Mouse (Mus musculus): ENCODE results near the gene Mmp14. TPM values are rescaled to one million over a fixed set of nuclear protein-coding genes. Genes with fewer than 3 reads are reported as not detected.

Gene Mmp14
- polyA plus RNA-seq, 1 experiment from 2014 or later: 69.5 TPM

- Histone ChIP-seq H3K27ac (replicated peaks) (peak overlapping the region; percentile 98), H3K27me3 (replicated peaks; ENCODE audit: low read depth, poor library complexity, severe bottlenecking) (peaks cover 29% of the 10 kb centered on the region), H3K9me3 (no peaks in the 10 kb centered on the region), H3K4me1 (peaks cover 65% of the 10 kb centered on the region), H3K4me3 (peak overlapping the region; percentile 88), H3K36me3 (replicated peaks) (peaks cover 41% of the 10 kb centered on the region)
- peak; percentile 73 for DNase-seq (ENCODE audit: low spot score)
- 2% methylated on average over 54 of the region's 54 CpGs for WGBS
Measured at GRCm38 (mm10) chr14:54432078-54432836, 845 bp downstream of the Mmp14 start.

GRCm38 (mm10) chr14:54432837-54433830 is 1.7 kb downstream of the Mmp14 start:
- Histone ChIP-seq H3K4me1 (peaks cover 59% of the 10 kb centered on the region), H3K36me3 (replicated peaks) (peaks cover 49% of the 10 kb centered on the region), H3K9me3 (no peaks in the 10 kb centered on the region), H3K27ac (replicated peaks) (peak overlapping the region; percentile 98), H3K27me3 (replicated peaks; ENCODE audit: low read depth, poor library complexity, severe bottlenecking) (peaks cover 29% of the 10 kb centered on the region), H3K4me3 (peak overlapping the region; percentile 88)
- DNase-seq (ENCODE audit: low spot score): peak; percentile 34
- 42% methylated on average over 17 of the region's 17 CpGs for WGBS

- Histone ChIP-seq H3K4me3 (peak overlapping the region; percentile 88), H3K36me3 (replicated peaks) (peaks cover 49% of the 10 kb centered on the region), H3K9me3 (no peaks in the 10 kb centered on the region), H3K27ac (replicated peaks) (peak overlapping the region; percentile 98; the same call in 1 of the 2 replicates), H3K4me1 (peaks cover 59% of the 10 kb centered on the region), H3K27me3 (replicated peaks; ENCODE audit: low read depth, poor library complexity, severe bottlenecking) (peaks cover 29% of the 10 kb centered on the region)
- 68% methylated on average over 12 of the region's 12 CpGs for WGBS
- DNase-seq (ENCODE audit: low spot score): no peak
Measured at GRCm38 (mm10) chr14:54433941-54434531, 2.6 kb downstream of the Mmp14 start.

- Histone ChIP-seq H3K36me3 (replicated peaks) (peaks cover 53% of the 10 kb centered on the region), H3K27me3 (replicated peaks; ENCODE audit: low read depth, poor library complexity, severe bottlenecking) (peaks cover 25% of the 10 kb centered on the region), H3K27ac (replicated peaks) (no peak overlapping the region), H3K9me3 (no peaks in the 10 kb centered on the region), H3K4me1 (peaks cover 58% of the 10 kb centered on the region), H3K4me3 (no peak overlapping the region)
- WGBS: 87% methylated on average over 11 of the region's 11 CpGs
- no peak for DNase-seq (ENCODE audit: low spot score)
Measured at GRCm38 (mm10) chr14:54435194-54435918, 3.9 kb downstream of the Mmp14 start.

GRCm38 (mm10) chr14:54439155-54439554 is 7.7 kb downstream of the Mmp14 start:
- Histone ChIP-seq H3K4me1 (peaks cover 54% of the 10 kb centered on the region), H3K36me3 (replicated peaks) (peaks cover 68% of the 10 kb centered on the region), H3K4me3 (no peak overlapping the region), H3K27ac (replicated peaks) (no peak overlapping the region), H3K9me3 (no peaks in the 10 kb centered on the region), H3K27me3 (replicated peaks; ENCODE audit: low read depth, poor library complexity, severe bottlenecking) (no peaks in the 10 kb centered on the region)
- 87% methylated on average over 12 of the region's 12 CpGs for WGBS
- DNase-seq (ENCODE audit: low spot score): no peak

- 69% methylated on average over 7 of the region's 7 CpGs for whole genome bisulfite sequencing
- Histone ChIP-seq H3K27ac (replicated peaks) (no peak overlapping the region; the same call in 1 of the 2 replicates), H3K4me1 (peaks cover 52% of the 10 kb centered on the region), H3K36me3 (replicated peaks) (peaks cover 68% of the 10 kb centered on the region), H3K4me3 (no peak overlapping the region), H3K9me3 (no peaks in the 10 kb centered on the region), H3K27me3 (replicated peaks; ENCODE audit: low read depth, poor library complexity, severe bottlenecking) (0 out of 2 replicates have a peak, but pooled peaks cover 3% of the 10 kb centered on the region)
- DNase-seq (ENCODE audit: low spot score): no peak
Measured at GRCm38 (mm10) chr14:54439610-54440009, 8.2 kb downstream of the Mmp14 start.

- H3K27me3 ChIP-seq (replicated peaks; ENCODE audit: low read depth, poor library complexity, severe bottlenecking): peaks cover 9% of the 10 kb centered on the region; the same call in 1 of the 2 replicates
- H3K4me1 ChIP-seq: peaks cover 47% of the 10 kb centered on the region
- 92% methylated on average over 14 of the region's 14 CpGs for WGBS
- no peak for DNase-seq (ENCODE audit: low spot score)
- H3K4me3 ChIP-seq: no peak overlapping the region
- no peak overlapping the region for H3K27ac ChIP-seq (replicated peaks)
- no peaks in the 10 kb centered on the region for H3K9me3 ChIP-seq
- H3K36me3 ChIP-seq (replicated peaks): peaks cover 63% of the 10 kb centered on the region
Measured at GRCm38 (mm10) chr14:54440538-54440937, 9.1 kb downstream of the Mmp14 start.

GRCm38 (mm10) chr14:54441365-54441764 is 10.0 kb downstream of the Mmp14 start:
- DNase-seq (ENCODE audit: low spot score): no peak
- Histone ChIP-seq H3K27ac (replicated peaks) (0 out of 2 replicates have a peak overlapping the region, but pooled peaks have one; percentile 19), H3K4me3 (no peak overlapping the region), H3K36me3 (replicated peaks) (peaks cover 55% of the 10 kb centered on the region), H3K27me3 (replicated peaks; ENCODE audit: low read depth, poor library complexity, severe bottlenecking) (peaks cover 16% of the 10 kb centered on the region; the same call in 1 of the 2 replicates), H3K4me1 (peaks cover 47% of the 10 kb centered on the region), H3K9me3 (no peaks in the 10 kb centered on the region)
- WGBS: 74% methylated on average over 4 of the region's 4 CpGs

- 88% methylated on average over 3 of the region's 3 CpGs for WGBS
- no peak for DNase-seq (ENCODE audit: low spot score)
- 0 out of 2 replicates have a peak overlapping the region, but pooled peaks have one; percentile 82 for H3K27ac ChIP-seq (replicated peaks)
- peaks cover 43% of the 10 kb centered on the region for H3K36me3 ChIP-seq (replicated peaks)
- no peaks in the 10 kb centered on the region for H3K9me3 ChIP-seq
- no peak overlapping the region; the same call in 1 of the 2 replicates for H3K4me3 ChIP-seq
- peaks cover 47% of the 10 kb centered on the region for H3K4me1 ChIP-seq
- peaks cover 16% of the 10 kb centered on the region; the same call in 1 of the 2 replicates for H3K27me3 ChIP-seq (replicated peaks; ENCODE audit: low read depth, poor library complexity, severe bottlenecking)
Measured at GRCm38 (mm10) chr14:54442548-54442947, 11.1 kb downstream of the Mmp14 start.

- peak overlapping the region; percentile 30 for H3K4me3 ChIP-seq
- peaks cover 16% of the 10 kb centered on the region; the same call in 1 of the 2 replicates for H3K27me3 ChIP-seq (replicated peaks; ENCODE audit: low read depth, poor library complexity, severe bottlenecking)
- H3K36me3 ChIP-seq (replicated peaks): peaks cover 36% of the 10 kb centered on the region
- H3K27ac ChIP-seq (replicated peaks): peak overlapping the region; percentile 82
- peaks cover 47% of the 10 kb centered on the region for H3K4me1 ChIP-seq
- peak; percentile 74 for DNase-seq (ENCODE audit: low spot score)
- 14% methylated on average over 3 of the region's 3 CpGs for WGBS
- H3K9me3 ChIP-seq: no peaks in the 10 kb centered on the region
Measured at GRCm38 (mm10) chr14:54443196-54443595, 11.8 kb downstream of the Mmp14 start.

GRCm38 (mm10) chr14:54443712-54444618 is 12.6 kb downstream of the Mmp14 start:
- Histone ChIP-seq H3K9me3 (no peaks in the 10 kb centered on the region), H3K27ac (replicated peaks) (peak overlapping the region; percentile 82), H3K27me3 (replicated peaks; ENCODE audit: low read depth, poor library complexity, severe bottlenecking) (peaks cover 16% of the 10 kb centered on the region; the same call in 1 of the 2 replicates), H3K4me1 (peaks cover 50% of the 10 kb centered on the region), H3K4me3 (peak overlapping the region; percentile 30; the same call in 1 of the 2 replicates), H3K36me3 (replicated peaks) (peaks cover 29% of the 10 kb centered on the region)
- DNase-seq (ENCODE audit: low spot score): peak; percentile 42
- WGBS: 54% methylated on average over 15 of the region's 15 CpGs
